Comparison of ENCODE assay signal across 22 mouse cellular contexts in genomic region chr3:8743650-8744049, GRCm38 (mm10).
"Had no signal": no experiment of that assay in that cellular context is flagged by ENCODE, and none has a peak within 500 bp of the region (broad histone marks: within the 10 kb centered on the region; RNA-seq: fewer than 3 reads in every experiment).

No protein-coding gene starts in this region.

- DNase-seq: gastrocnemius, postnatal 14 days; gastrocnemius, postnatal 36 days; heart, adult 18-20 months; heart, postnatal 10 days; heart, postnatal 36 days; kidney, adult 11 months; kidney, adult 2 months; kidney, adult 9 months; kidney, postnatal 14 days; kidney, postnatal 36 days; layer of hippocampus, adult 9-11 months; layer of hippocampus, postnatal 36 days; left cerebral cortex, postnatal 4 days had no signal

- H3K27ac ChIP-seq: hindbrain, embryonic 14.5 days; kidney, embryonic 15.5 days; kidney, postnatal 0 days; limb, embryonic 13.5 days; limb, embryonic 15.5 days; liver, embryonic 12.5 days; liver, embryonic 14.5 days had no signal

- H3K27me3 ChIP-seq: kidney, embryonic 15.5 days; limb, embryonic 13.5 days; limb, embryonic 15.5 days; liver, embryonic 12.5 days had no signal

- ATAC-seq: hindbrain, embryonic 16.5 days; intestine, embryonic 16.5 days; liver, embryonic 12.5 days had no signal

- H3K4me3 ChIP-seq: kidney, embryonic 15.5 days; limb, embryonic 13.5 days; limb, embryonic 15.5 days; liver, embryonic 12.5 days had no signal

- H3K9ac ChIP-seq: hindbrain, embryonic 14.5 days; kidney, embryonic 15.5 days; limb, embryonic 13.5 days; limb, embryonic 15.5 days; liver, embryonic 12.5 days; liver, embryonic 14.5 days had no signal

- H3K9me3 ChIP-seq: kidney, embryonic 15.5 days; limb, embryonic 13.5 days; limb, embryonic 15.5 days; liver, embryonic 12.5 days had no signal

- H3K4me1 ChIP-seq: limb, embryonic 15.5 days had no signal

- H3K4me2 ChIP-seq: hindbrain, embryonic 14.5 days; kidney, embryonic 15.5 days; limb, embryonic 13.5 days; limb, embryonic 15.5 days; liver, embryonic 12.5 days had no signal

- H3K36me3 ChIP-seq: kidney, embryonic 15.5 days; limb, embryonic 13.5 days; limb, embryonic 15.5 days; liver, embryonic 12.5 days had no signal
